Mouse (Mus musculus): Measurements from ENCODE around the gene Sppl3.

GRCm38 (mm10) chr5:115132465-115132864 lies 121.5 kb downstream of the Sppl3 start:
- TF ChIP-seq CTCF (IDR thresholded peaks at IDR 0.05) (no peak), EP300 (IDR thresholded peaks at IDR 0.05) (no peak)

Data from lung, postnatal 0 days (tissue).